Mouse (Mus musculus) hindbrain, postnatal 0 days (tissue): ENCODE results near the gene Olfr9. TPM values are rescaled to one million over a fixed set of nuclear protein-coding genes. Genes with fewer than 3 reads are reported as not detected.
"Not testable (repeated sequence)": the region's sequence is repeated elsewhere in the genome, so short reads cannot be mapped to it uniquely, and the experiment has no call there.

Experiments
- ATAC-seq: fragments of 200-750 bp; cut with Nextera tagmentation; 2 replicates; pipeline ENCODE4 v1.8.0; 2017; ENCODE audit warnings: mild to moderate bottlenecking, moderate TSS enrichment, moderate library complexity
- DNase-seq: peaks from one replicate; pipeline ENCODE4 v3.0.0-alpha.2; 2015; ENCODE audit warnings: low spot score
- H3K27ac ChIP-seq: fragments of 300-500 bp; sonication (generic); 2 replicates; pipeline ENCODE4 v1.5.1; 2014; ENCODE audit warnings: mild to moderate bottlenecking
- H3K27me3 ChIP-seq: fragments of 300-500 bp; sonication (generic); 2 replicates; pipeline ENCODE4 v1.6.1; 2014; ENCODE audit warnings: low read length, mixed read lengths; ENCODE audit not compliant: insufficient read depth
- H3K36me3 ChIP-seq: fragments of 300-500 bp; sonication (generic); 2 replicates; pipeline ENCODE4 v1.6.1; 2014; ENCODE audit warnings: low read length, mixed read lengths; ENCODE audit not compliant: insufficient read depth
- H3K4me1 ChIP-seq: fragments of 300-500 bp; sonication (generic); 2 replicates; pipeline ENCODE4 v1.6.1; 2014; ENCODE audit warnings: antibody characterized with exemption, low read length, mixed read lengths; ENCODE audit not compliant: insufficient read depth
- H3K4me2 ChIP-seq: fragments of 300-500 bp; sonication (generic); 2 replicates; pipeline ENCODE4 v1.6.1; 2014; ENCODE audit warnings: low read depth, mild to moderate bottlenecking, low read length, moderate library complexity, mixed read lengths
- H3K4me3 ChIP-seq: fragments of 300-500 bp; sonication (generic); 2 replicates; pipeline ENCODE4 v1.5.1; 2014; ENCODE audit warnings: low read length
- H3K9ac ChIP-seq: fragments of 300-500 bp; sonication (generic); replicated peaks from 2 replicates; pipeline ENCODE4 v1.6.1; 2014; ENCODE audit warnings: mild to moderate bottlenecking, low read length, moderate library complexity, mixed read lengths
- H3K9me3 ChIP-seq: fragments of 300-500 bp; sonication (generic); 2 replicates; pipeline ENCODE4 v1.6.1; 2016; ENCODE audit warnings: low read length, mixed read lengths
- CTCF ChIP-seq: IDR thresholded peaks from 2 replicates; pipeline ENCODE4 v1.5.1; 2016; ENCODE audit warnings: antibody characterized with exemption, control low read depth, low read depth
- WGBS: fragments of 180-500 bp; shearing (Covaris S2); extraction: QIAGEN DNeasy Blood & Tissue Kit; methylation state at CpG from one replicate; pipeline ENCODE4 v1.1.7; 2014; 5-methylcytosine and 5-hydroxymethylcytosine counted together
- polyA plus RNA-seq: library from polyadenylated mRNA; unstranded; fragments of >200 nt; fragmentation: Nextera tagmentation; extraction: Ambion mirVana; gene quantifications from 2 replicates; pipeline ENCODE4 v1.2.1, GENCODE M21; 2015
- total RNA-seq: library from RNA; depleted of rRNA; stranded (reverse); fragments of >200 nt; gene quantifications from 2 replicates; pipeline ENCODE4 v1.2.3, GENCODE M21; 2014

The Olfr9 gene
- total and polyA plus RNA-seq, 2 experiments from 2014 or later, result not detected

GRCm38 (mm10) chr10:129004032-129004920, 15.0 kb downstream of the Olfr9 start:
- no peak for TF ChIP-seq CTCF
- H3K4me2 ChIP-seq, result no peak overlapping the region
- DNase-seq (no peak), ATAC-seq (no peak)
- H3K9ac ChIP-seq, result no peak overlapping the region
- H3K36me3 ChIP-seq, result no peaks in the 10 kb centered on the region
- no peaks in the 10 kb centered on the region for H3K4me1 ChIP-seq
- H3K9me3 ChIP-seq, result no peaks in the 10 kb centered on the region
- no peak overlapping the region for H3K4me3 ChIP-seq
- no peaks in the 10 kb centered on the region for H3K27me3 ChIP-seq
- no peak overlapping the region for H3K27ac ChIP-seq
- 85% methylated on average over 14 of the region's 14 CpGs for WGBS

GRCm38 (mm10) chr10:129010288-129010841, 21.1 kb downstream of the Olfr9 start, which contains the start of gene Olfr763:
TSS of gene Olfr763 (plus strand) at chr10:129010791.
- H3K36me3 ChIP-seq, result no peaks in the 10 kb centered on the region
- ATAC-seq (no peak), DNase-seq (no peak)
- H3K27ac ChIP-seq, result no peak within 1 kb of the TSS
- H3K4me3 ChIP-seq, result no peak within 1 kb of the TSS
- no peak within 1 kb of the TSS for H3K4me2 ChIP-seq
- 44% methylated on average over 2 of the region's 2 CpGs for WGBS
- no peaks in the 10 kb centered on the region for H3K9me3 ChIP-seq
- H3K27me3 ChIP-seq, result no peaks in the 10 kb centered on the region
- H3K4me1 ChIP-seq, result no peaks in the 10 kb centered on the region
- no peak for TF ChIP-seq CTCF
- no peak within 1 kb of the TSS for H3K9ac ChIP-seq

- DNase-seq, H3K4me1 ChIP-seq, H3K27me3 ChIP-seq, H3K36me3 ChIP-seq, H3K4me3 ChIP-seq, H3K9ac ChIP-seq, H3K4me2 ChIP-seq, H3K9me3 ChIP-seq, H3K27ac ChIP-seq: not testable (repeated sequence)
- 0 out of 2 replicates have a peak, but pooled peaks have one; percentile 58 for ATAC-seq
- WGBS, result 44% methylated on average over 2 of the region's 5 CpGs
Measured at GRCm38 (mm10) chr10:129011511-129011910, 22.3 kb downstream of the Olfr9 start.

GRCm38 (mm10) chr10:129014477-129014876, 25.2 kb downstream of the Olfr9 start:
- Histone ChIP-seq H3K9me3 (no peaks in the 10 kb centered on the region), H3K4me3 (no peak overlapping the region), H3K4me2 (no peak overlapping the region), H3K36me3 (no peaks in the 10 kb centered on the region), H3K9ac (no peak overlapping the region), H3K27ac (no peak overlapping the region), H3K4me1 (no peaks in the 10 kb centered on the region), H3K27me3 (no peaks in the 10 kb centered on the region)
- DNase-seq (no peak), ATAC-seq (no peak)
- TF ChIP-seq CTCF, result no peak

GRCm38 (mm10) chr10:129023319-129023718, 34.1 kb downstream of the Olfr9 start:
- Histone ChIP-seq H3K9me3 (no peaks in the 10 kb centered on the region), H3K9ac (no peak overlapping the region), H3K4me1 (no peaks in the 10 kb centered on the region), H3K27ac (no peak overlapping the region), H3K36me3 (no peaks in the 10 kb centered on the region), H3K4me3 (no peak overlapping the region), H3K4me2 (no peak overlapping the region), H3K27me3 (no peaks in the 10 kb centered on the region)
- DNase-seq (no peak), ATAC-seq (no peak)
- TF ChIP-seq CTCF, result peak; percentile 10; the same call in 1 of the 2 replicates

GRCm38 (mm10) chr10:129026018-129026662, 36.9 kb downstream of the Olfr9 start:
- peak; percentile 78 for ATAC-seq
- WGBS, result 60% methylated on average over 3 of the region's 3 CpGs

More at GRCm38 (mm10) chr10:129026018-129026662, 36.9 kb downstream of the Olfr9 start:
- Histone ChIP-seq H3K4me2 (no peak overlapping the region), H3K4me1 (no peaks in the 10 kb centered on the region), H3K27me3 (no peaks in the 10 kb centered on the region), H3K36me3 (no peaks in the 10 kb centered on the region), H3K9ac (no peak overlapping the region), H3K4me3 (no peak overlapping the region), H3K27ac (no peak overlapping the region), H3K9me3 (no peaks in the 10 kb centered on the region)
- DNase-seq, result peak; percentile 83
- peak; percentile 83 for TF ChIP-seq CTCF
